Mouse (Mus musculus) stomach, embryonic 14.5 days (tissue): ENCODE measurements around the gene Slc12a9. TPM values are rescaled to one million over a fixed set of nuclear protein-coding genes. Genes with fewer than 3 reads are reported as not detected.
A peak's percentile ranks its signal among the peaks of the same experiment; 100 is the strongest.

Experiments used
- ATAC-seq: fragments of 200-750 bp; cut with Nextera tagmentation; 2 replicates; pipeline ENCODE4 v1.8.0; 2017; ENCODE audit warnings: low read depth, moderate TSS enrichment; ENCODE audit not compliant: insufficient number of reproducible peaks, insufficient read depth, low FRiP score
- H3K27ac ChIP-seq: fragments of 300-500 bp; sonication (generic); 2 replicates; pipeline ENCODE4 v1.5.1; 2014; ENCODE audit warnings: mild to moderate bottlenecking, low read length, moderate library complexity, mixed read lengths
- H3K27me3 ChIP-seq: fragments of 300-500 bp; sonication (generic); 2 replicates; pipeline ENCODE4 v1.6.1; 2014; ENCODE audit warnings: low read length, control low read depth, mixed read lengths; ENCODE audit not compliant: control insufficient read depth, insufficient read depth
- H3K36me3 ChIP-seq: fragments of 300-500 bp; sonication (generic); 2 replicates; pipeline ENCODE4 v1.6.1; 2014; ENCODE audit warnings: mild to moderate bottlenecking, control low read depth, low read length, moderate library complexity, mixed read lengths; ENCODE audit not compliant: control insufficient read depth, insufficient read depth
- H3K4me1 ChIP-seq: fragments of 300-500 bp; sonication (generic); 2 replicates; pipeline ENCODE4 v1.6.1; 2014; ENCODE audit warnings: low read length, control low read depth, mixed read lengths; ENCODE audit not compliant: control insufficient read depth, insufficient read depth
- H3K4me2 ChIP-seq: fragments of 300-500 bp; sonication (generic); replicated peaks from 2 replicates; pipeline ENCODE4 v1.6.1; 2014; ENCODE audit warnings: low read depth, low read length, control low read depth
- H3K4me3 ChIP-seq: fragments of 300-500 bp; sonication (generic); 2 replicates; pipeline ENCODE4 v1.5.1; 2014; ENCODE audit warnings: low read depth, low read length, control low read depth
- H3K9ac ChIP-seq: fragments of 300-500 bp; sonication (generic); replicated peaks from 2 replicates; pipeline ENCODE4 v1.6.1; 2014; ENCODE audit warnings: low read depth, mild to moderate bottlenecking, control low read depth, low read length, moderate library complexity, mixed read lengths
- H3K9me3 ChIP-seq: fragments of 300-500 bp; sonication (generic); 2 replicates; pipeline ENCODE4 v1.6.1; 2016; ENCODE audit warnings: low read depth, low read length, control low read depth; ENCODE audit not compliant: control insufficient read depth
- WGBS: fragments of 180-500 bp; shearing (Covaris S2); extraction: QIAGEN DNeasy Blood & Tissue Kit; methylation state at CpG from one replicate; pipeline ENCODE4 v1.1.7; 2014; 5-methylcytosine and 5-hydroxymethylcytosine counted together
- polyA plus RNA-seq: library from polyadenylated mRNA; unstranded; fragments of >200 nt; fragmentation: Nextera tagmentation; extraction: Ambion mirVana; gene quantifications from 2 replicates; pipeline ENCODE4 v1.2.1, GENCODE M21; 2014

Gene Slc12a9
- polyA plus RNA-seq, 1 experiment from 2014 or later, result 10.1 TPM

DNA sequence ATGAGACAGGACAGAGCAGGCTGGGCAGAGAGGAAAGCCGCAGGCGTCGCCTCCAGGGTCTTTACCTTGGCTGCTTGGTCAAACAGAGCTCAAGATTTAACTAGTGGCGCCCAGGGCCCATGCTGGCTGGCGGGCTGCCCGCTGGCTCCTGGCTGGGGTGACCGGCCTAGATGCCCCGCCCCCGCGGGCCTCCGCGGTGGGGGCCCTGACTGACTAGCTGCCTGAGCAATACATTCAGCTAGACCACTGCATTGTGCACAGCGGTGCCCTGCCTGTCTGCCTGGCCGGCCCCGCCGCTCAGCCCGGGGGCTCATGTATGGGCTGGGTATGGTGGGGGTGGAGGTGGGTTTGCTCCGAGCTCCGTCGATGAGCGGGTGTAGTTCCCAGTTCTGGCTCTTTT is 32.1 kb downstream of the Slc12a9 start:
- no peaks in the 10 kb centered on the region for H3K9me3 ChIP-seq
- 0 out of 2 replicates have a peak, but pooled peaks have one; percentile 5 for ATAC-seq
- no peaks in the 10 kb centered on the region for H3K27me3 ChIP-seq
- H3K36me3 ChIP-seq, result peaks cover 83% of the 10 kb centered on the region
- no peak overlapping the region for H3K4me3 ChIP-seq
- H3K4me1 ChIP-seq, result peaks cover 21% of the 10 kb centered on the region
- no peak overlapping the region for H3K9ac ChIP-seq
- 71% methylated on average over 20 of the region's 21 CpGs for WGBS
- no peak overlapping the region for H3K27ac ChIP-seq
- no peak overlapping the region for H3K4me2 ChIP-seq

DNA sequence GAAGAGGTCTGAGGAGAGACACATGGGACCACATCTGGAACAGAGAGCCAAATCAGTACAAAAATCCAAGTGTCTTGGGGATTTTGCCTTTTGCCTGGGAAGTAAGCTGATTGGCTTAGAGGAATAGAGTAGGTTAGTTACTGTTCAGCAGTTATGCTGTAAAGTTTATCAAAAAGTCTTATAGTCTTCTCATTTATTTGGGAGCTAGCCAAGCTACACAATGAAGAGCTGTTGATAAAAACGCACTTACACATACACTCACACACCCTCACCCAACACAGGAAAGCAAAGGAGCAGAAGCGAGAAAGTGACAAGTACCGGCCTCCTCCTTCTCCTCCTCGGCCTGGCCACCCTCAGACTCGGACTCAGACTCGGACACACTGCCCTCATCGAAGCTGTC is 34.2 kb downstream of the Slc12a9 start:
- Histone ChIP-seq H3K4me1 (peaks cover 5% of the 10 kb centered on the region; the same call in 1 of the 2 replicates), H3K9ac (no peak overlapping the region), H3K9me3 (no peaks in the 10 kb centered on the region), H3K27me3 (no peaks in the 10 kb centered on the region), H3K4me2 (no peak overlapping the region), H3K27ac (no peak overlapping the region), H3K36me3 (peaks cover 87% of the 10 kb centered on the region), H3K4me3 (no peak overlapping the region)
- WGBS, result 91% methylated on average over 7 of the region's 7 CpGs
- no peak for ATAC-seq

DNA sequence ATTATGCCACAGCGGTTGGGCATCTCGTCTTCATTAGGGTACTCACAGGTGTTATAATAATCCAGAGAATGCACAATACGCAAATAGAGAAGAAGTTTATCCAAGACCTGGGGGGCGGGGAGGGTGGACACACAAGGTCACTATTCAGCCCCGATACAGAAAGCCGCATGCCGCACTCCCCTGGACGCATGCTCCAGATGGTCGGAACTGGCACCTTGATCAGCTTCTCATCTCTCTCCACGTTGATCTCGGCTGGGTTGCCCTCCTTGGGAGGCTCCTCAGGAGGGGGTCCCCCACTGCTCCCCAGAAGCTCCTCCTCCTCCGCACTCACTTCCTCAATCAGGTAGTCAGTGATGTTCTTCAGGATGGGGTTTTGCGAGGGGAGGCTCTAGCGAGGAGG is 36.3 kb downstream of the Slc12a9 start:
- Histone ChIP-seq H3K4me2 (no peak overlapping the region), H3K9ac (no peak overlapping the region), H3K4me3 (no peak overlapping the region), H3K9me3 (no peaks in the 10 kb centered on the region), H3K27me3 (no peaks in the 10 kb centered on the region), H3K27ac (no peak overlapping the region), H3K36me3 (peaks cover 67% of the 10 kb centered on the region), H3K4me1 (peaks cover 5% of the 10 kb centered on the region; the same call in 1 of the 2 replicates)
- no peak for ATAC-seq
- WGBS, result 89% methylated on average over 14 of the region's 14 CpGs

DNA sequence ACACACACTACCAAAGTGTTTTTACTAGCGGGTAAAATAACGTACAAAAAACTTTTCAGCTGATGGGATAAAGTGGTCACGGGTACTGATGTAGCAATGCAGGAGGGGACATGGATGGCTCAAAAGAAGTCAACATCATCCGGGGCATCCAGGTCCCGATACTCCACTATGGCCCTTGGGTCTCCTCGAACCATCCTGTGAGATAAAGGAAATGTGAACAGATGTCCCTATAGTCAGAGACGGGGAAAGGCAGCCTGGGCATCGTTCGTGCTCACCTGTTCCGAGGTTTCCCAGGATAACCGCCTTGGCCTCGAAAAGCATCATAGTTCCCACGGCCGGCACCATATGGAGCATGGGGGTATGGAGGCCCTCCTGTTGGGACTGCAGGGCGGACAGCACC is 37.7 kb downstream of the Slc12a9 start:
- Histone ChIP-seq H3K27me3 (no peaks in the 10 kb centered on the region), H3K9me3 (no peaks in the 10 kb centered on the region), H3K4me3 (no peak overlapping the region), H3K4me1 (peaks cover 6% of the 10 kb centered on the region; the same call in 1 of the 2 replicates), H3K36me3 (peaks cover 54% of the 10 kb centered on the region), H3K9ac (no peak overlapping the region), H3K4me2 (no peak overlapping the region), H3K27ac (no peak overlapping the region)
- ATAC-seq, result no peak
- WGBS, result 92% methylated on average over 15 of the region's 15 CpGs

DNA sequence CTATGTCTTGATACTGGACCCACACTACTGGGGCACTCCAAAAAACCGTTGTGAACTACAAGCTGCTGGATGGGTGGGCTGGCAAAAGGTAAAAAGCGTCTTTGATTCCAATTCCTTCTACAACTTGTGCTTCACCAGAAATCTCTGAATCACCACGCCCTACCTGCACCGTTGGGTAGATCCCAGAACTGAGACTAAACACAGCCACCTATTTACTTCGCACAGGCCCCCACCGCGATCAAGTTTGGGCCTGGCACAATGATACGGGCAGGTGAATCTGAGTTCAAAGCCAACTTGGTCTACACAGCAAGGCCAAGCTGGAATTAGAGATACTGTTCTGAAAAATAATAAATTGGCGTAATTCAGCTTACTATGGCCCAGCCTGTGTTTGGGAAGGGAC is 38.1 kb downstream of the Slc12a9 start:
- H3K36me3 ChIP-seq, result peaks cover 49% of the 10 kb centered on the region
- WGBS, result 78% methylated on average over 9 of the region's 9 CpGs
- H3K27me3 ChIP-seq, result no peaks in the 10 kb centered on the region
- H3K4me2 ChIP-seq, result peak overlapping the region; percentile 89
- no peaks in the 10 kb centered on the region for H3K9me3 ChIP-seq
- H3K4me3 ChIP-seq, result peak overlapping the region; percentile 48; the same call in 1 of the 2 replicates
- H3K9ac ChIP-seq, result no peak overlapping the region
- no peak overlapping the region for H3K27ac ChIP-seq
- no peak for ATAC-seq
- peaks cover 10% of the 10 kb centered on the region; the same call in 1 of the 2 replicates for H3K4me1 ChIP-seq

DNA sequence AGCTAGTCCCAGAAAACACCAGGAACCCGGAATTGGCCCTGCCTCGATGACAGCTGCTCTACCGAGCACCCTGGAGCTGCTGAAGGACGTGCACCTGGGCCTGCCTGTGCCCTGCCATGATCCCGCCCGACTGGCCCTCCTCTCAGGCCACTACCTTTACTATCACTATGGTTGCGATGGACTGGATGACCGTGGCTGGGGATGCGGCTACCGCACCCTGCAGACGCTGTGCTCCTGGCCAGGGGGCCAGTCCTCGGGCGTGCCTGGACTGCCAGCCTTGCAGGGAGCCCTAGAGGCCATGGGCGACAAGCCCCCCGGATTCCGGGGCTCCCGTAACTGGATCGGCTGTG is 38.7 kb downstream of the Slc12a9 start:
- peak overlapping the region; percentile 48 for H3K4me3 ChIP-seq
- ATAC-seq, result peak; percentile 25; the same call in 1 of the 2 replicates
- no peaks in the 10 kb centered on the region for H3K27me3 ChIP-seq
- H3K4me2 ChIP-seq, result peak overlapping the region; percentile 89
- peaks cover 10% of the 10 kb centered on the region; the same call in 1 of the 2 replicates for H3K4me1 ChIP-seq
- 4% methylated on average over 18 of the region's 18 CpGs for WGBS
- H3K9me3 ChIP-seq, result no peaks in the 10 kb centered on the region
- peak overlapping the region; percentile 97 for H3K27ac ChIP-seq
- H3K36me3 ChIP-seq, result peaks cover 44% of the 10 kb centered on the region
- peak overlapping the region; percentile 79 for H3K9ac ChIP-seq

DNA sequence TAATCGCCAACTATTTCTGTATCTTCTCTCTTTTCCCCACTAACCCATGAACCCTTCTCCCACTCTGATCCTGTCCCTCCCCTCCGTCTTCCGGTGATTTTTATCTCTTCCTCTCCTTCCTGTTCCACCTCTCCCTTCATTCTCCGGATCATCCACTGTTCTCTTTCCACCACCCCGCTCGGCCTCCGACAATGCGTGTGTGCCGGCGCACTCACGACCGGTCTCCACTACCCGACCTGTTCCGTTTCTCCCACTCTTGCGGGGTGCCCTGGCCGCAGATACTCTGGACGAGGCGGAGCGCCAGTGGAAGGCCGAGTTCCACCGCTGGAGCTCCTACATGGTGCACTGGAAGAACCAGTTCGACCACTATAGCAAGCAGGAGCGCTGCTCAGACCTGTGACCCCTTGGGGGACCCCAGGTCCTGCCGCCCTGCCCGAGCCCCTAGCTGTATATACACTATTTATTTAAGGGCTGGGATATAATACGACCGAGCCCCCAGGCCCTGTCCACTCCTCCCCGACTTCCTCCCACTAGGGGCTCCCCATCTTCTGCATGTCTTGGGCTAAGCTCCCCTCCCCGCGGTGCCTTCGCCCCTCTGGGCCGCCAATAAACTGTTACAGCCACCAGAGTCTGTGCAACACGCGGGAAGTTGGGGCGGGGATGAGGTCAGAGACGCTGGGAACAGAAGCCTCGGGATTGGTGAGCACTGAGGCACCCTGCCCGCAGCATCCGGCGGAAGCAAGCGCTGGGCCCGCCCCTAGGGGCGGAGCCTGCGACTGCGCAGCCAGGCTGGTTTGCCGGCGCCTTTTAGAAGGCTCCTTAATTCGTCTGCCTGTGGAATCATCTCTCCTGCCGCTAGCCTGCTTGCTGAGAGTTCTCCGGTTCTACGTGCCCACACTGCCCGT is 39.3 kb downstream of the Slc12a9 start, which contains the start of gene Ufsp1:
Ufsp1 (plus strand) TSS at position 791 of the 905 bp plus-strand sequence.
- peak within 1 kb of the TSS; percentile 97 for H3K27ac ChIP-seq
- H3K36me3 ChIP-seq, result peaks cover 37% of the 10 kb centered on the region
- H3K4me3 ChIP-seq, result peak within 1 kb of the TSS; percentile 48
- peak within 1 kb of the TSS; percentile 79 for H3K9ac ChIP-seq
- H3K4me1 ChIP-seq, result peaks cover 12% of the 10 kb centered on the region; the same call in 1 of the 2 replicates
- H3K27me3 ChIP-seq, result 0 out of 2 replicates have a peak, but pooled peaks cover under 1% of the 10 kb centered on the region
- ATAC-seq, result peak; percentile 95
- no peaks in the 10 kb centered on the region for H3K9me3 ChIP-seq
- under 1% methylated on average over 52 of the region's 52 CpGs for WGBS
- H3K4me2 ChIP-seq, result peak within 1 kb of the TSS; percentile 89

DNA sequence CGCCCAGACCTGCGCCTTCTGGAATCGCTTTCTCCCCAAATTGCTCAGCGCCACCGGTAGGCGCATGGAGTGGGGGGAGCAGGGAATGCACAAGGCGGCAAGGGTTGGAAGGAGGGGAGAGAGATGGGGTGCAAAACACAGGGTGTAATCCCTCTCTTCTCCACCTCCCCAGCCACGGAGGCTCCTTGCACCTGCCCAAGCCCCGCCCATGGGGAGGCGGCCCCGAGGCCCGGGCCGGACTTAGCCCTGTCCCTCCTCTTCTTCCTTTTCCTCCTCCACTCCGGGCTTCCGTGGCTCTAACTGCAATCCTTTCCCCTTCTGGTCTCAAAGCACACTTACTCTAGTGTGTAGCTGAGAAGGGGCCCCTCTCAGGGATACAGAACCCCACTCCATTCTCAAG is 40.1 kb downstream of the Slc12a9 start:
- Histone ChIP-seq H3K4me1 (peaks cover 16% of the 10 kb centered on the region; the same call in 1 of the 2 replicates), H3K9ac (peak overlapping the region; percentile 79), H3K4me2 (peak overlapping the region; percentile 89), H3K9me3 (no peaks in the 10 kb centered on the region), H3K27me3 (peaks cover 5% of the 10 kb centered on the region; the same call in 1 of the 2 replicates), H3K4me3 (peak overlapping the region; percentile 48), H3K36me3 (peaks cover 29% of the 10 kb centered on the region), H3K27ac (peak overlapping the region; percentile 97)
- under 1% methylated on average over 15 of the region's 15 CpGs for WGBS
- peak; percentile 59 for ATAC-seq
